Mouse (Mus musculus) right cerebral cortex, adult 2 months (tissue): ENCODE measurements around the gene Asxl1.

Experiments
- DNase-seq, 2 experiments: peaks; one replicate each; pipeline ENCODE4 v3.0.0; 2021 to 2022; ENCODE audit warnings: low spot score in 2 of 2

Asxl1 gene

DNA sequence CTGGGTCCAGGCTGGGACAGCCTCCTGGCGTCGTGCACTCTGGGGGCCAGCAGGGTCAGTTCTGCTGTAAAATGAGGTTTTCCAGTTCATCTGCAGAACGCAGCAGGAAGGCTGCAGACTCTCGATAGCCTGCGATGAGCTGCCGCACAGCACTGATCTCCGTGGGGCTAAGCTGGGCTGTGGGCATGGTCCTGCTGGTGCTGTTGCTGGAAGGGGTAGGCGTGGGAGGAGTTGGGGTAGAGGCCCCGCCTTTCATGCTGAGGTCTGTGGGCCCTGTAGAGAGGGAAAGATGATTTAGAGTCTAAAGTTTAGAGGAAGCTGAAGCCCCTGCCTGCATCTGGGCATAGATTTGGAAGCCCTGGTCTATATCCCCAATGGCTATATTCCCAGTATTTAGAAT is 65.9 kb downstream of the Asxl1 start:
- DNase-seq, result no peak

DNA sequence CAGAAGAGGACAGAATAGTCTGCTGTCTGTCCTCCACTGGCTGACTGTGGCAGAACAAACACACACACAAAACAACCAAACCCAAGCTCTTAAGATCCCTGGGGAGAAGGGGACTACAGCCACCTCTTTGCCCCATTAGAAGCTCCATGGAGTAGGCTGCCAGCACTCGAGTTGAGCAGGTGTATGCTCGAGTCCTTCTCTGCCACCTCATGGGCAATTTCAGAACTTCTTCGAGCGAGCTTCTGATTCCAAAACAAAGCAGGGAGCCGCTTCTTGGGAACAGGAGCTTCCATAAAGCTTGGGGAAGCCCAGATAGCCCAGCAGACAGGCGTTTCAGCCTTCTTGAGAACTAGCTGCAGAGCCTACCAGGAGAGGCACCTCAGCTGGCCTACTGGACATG is 66.9 kb downstream of the Asxl1 start:
- no peak for DNase-seq

DNA sequence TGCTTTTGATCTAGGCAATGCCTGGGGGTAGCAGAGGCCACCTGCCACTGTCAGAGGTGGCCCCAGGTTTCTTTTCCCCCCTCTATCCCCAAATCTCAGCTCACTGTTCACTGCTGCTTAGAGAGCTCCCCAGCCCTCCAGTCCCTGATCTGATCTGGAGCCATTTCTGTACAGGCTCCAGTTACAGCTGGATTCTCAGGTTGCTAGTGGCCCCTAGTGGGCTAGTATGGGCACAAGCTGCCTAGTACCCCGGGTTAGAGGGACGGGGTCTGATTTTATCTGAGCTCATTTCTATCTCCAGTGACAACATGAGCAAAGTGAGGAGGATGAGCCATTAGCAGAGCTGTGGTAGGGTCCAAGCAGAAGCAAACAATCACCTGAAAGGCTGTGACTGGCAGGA is 69.0 kb downstream of the Asxl1 start:
- DNase-seq, result no peak

GRCm38 (mm10) chr2:153417841-153418240 is 72.2 kb downstream of the Asxl1 start:
- DNase-seq, result no peak

DNA sequence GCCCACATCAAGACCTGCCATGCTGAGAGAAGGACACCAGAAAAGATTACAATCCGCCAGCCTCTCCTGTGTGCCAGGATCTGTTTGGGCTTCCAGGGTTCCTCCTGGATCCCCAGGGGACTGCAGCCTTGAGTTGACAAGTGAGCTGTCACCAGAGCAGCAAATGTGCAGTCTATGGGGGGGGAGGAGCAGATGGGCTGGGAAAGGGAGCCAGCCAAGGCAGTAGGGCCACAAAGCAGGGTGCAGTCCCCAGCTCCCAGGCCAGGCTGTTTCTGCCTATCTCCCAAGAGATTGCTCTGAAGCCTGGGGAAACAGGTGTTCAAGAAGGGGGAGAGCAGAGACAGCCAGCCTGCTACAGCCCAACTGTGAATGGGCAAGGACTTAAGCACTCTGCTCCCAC is 72.8 kb downstream of the Asxl1 start:
- DNase-seq, result no peak

- no peak for DNase-seq
Observed at GRCm38 (mm10) chr2:153421233-153421632, 75.6 kb downstream of the Asxl1 start.

GRCm38 (mm10) chr2:153422051-153422450 is 76.4 kb downstream of the Asxl1 start:
- no peak for DNase-seq

GRCm38 (mm10) chr2:153423113-153423512 is 77.5 kb downstream of the Asxl1 start:
- DNase-seq, result peak in 1 of 2 experiments; percentile 26

DNA sequence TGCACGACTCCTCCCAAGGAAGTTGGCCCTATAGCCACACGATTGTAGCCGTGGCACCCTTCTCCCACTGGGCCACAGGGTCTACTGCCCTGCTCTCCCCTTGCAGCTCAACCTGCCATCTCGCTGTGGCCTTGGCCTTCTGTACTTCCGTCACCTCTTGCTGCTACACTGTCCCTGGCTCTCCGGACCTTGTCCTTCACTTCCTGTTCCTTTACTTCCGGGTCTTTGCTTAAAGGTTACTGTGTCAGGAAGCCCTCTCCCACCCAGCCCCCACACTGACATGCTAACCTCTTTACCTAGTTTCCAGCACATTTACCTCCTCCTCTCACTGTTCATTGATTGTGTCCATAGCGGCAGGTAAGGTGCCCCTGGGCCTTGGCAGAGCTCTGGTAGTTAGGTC is 78.9 kb downstream of the Asxl1 start:
- no peak for DNase-seq

GRCm38 (mm10) chr2:153425124-153425844 is 79.7 kb downstream of the Asxl1 start:
- no peak for DNase-seq

DNA sequence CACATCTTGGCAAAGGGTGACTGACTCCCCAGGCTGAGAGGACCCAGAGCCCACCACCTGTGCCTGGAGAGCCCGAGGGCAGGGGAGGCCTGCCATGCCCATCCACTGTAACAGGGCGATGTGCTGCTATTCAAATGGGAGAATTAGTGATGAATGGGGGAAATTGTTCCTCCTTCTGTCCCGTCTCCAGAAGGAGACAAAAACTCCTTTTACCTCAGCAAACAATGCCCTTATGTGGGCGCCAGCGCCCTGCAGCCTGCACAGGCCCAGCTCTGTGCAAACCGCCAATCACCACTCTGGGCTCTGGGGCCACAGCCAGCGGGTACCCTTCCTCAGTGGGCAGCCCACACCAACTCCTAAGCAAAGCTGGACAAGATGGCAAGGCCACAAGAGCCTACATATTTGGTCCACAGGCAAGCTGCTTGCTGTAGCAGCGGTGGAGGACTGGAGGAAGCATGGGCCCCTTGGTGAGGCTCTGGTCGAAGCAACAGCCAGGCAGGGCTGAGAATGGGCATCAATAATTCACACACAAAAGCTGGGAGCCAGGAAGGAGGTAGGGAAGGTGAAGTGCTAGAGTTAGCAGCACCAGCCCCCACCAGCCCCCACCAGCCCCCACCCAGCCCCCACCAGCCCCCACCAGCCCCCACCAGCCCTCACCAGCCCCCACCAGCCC is 80.5 kb downstream of the Asxl1 start:
- DNase-seq, result peak in 1 of 2 experiments; percentile 28

DNA sequence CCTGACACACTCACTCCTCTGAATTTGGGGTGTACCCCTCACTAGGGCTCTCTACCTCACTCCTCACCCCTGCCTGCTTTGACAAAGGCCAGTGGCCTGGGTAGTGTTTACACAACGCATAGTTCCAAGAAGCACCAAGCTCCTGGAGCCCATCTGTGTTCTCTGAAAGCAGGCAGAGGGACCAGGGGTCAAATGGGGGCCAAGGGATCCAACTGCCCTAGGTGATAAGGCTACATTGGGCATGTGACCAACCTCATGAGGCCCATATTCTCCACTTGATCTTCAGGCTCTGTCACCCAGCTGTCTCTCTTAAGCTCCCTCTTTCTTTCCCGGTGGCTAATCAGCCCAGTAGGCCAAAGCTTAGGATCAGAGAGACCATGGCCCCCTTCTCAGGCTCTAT is 81.3 kb downstream of the Asxl1 start:
- DNase-seq, result no peak

DNA sequence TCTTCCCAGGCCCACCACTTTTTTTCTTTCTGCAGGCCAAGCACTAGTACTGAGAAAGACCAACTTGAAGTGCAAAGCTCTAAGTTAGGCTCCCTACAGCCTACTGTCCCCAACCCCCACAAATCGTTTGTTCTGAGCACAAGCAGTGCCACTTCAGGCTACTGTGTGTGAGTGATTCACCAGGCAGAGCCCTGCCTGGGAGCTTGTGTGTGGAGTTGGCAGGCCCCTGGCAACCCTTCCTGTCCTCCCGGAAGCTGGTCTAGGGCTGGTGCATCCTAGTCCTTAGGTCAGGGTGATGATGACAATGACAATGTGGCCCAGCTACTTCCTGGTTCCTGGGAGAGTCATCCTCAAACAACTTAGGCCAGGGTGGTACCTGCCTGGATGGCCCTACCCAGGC is 82.9 kb downstream of the Asxl1 start:
- DNase-seq, result no peak

DNA sequence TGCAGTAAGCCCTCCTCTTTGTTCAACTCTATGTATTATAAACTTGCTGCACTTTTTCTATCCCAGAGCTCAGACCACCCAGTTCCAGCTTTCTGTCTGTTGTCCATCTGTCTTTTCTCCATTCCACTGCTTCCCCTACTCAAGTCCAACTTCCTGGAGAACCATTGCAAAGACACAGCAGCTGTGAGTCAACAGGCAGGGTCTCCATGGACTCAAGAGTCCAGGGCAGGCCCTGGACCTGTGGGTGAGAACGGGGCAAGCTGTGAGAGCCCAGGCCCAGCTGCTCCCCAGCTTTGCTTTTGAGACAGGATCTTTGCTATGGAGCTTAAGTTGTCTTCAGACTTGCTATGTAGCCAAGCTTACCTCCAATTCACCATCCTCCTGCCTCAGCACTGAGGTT is 84.9 kb downstream of the Asxl1 start:
- no peak for DNase-seq

DNA sequence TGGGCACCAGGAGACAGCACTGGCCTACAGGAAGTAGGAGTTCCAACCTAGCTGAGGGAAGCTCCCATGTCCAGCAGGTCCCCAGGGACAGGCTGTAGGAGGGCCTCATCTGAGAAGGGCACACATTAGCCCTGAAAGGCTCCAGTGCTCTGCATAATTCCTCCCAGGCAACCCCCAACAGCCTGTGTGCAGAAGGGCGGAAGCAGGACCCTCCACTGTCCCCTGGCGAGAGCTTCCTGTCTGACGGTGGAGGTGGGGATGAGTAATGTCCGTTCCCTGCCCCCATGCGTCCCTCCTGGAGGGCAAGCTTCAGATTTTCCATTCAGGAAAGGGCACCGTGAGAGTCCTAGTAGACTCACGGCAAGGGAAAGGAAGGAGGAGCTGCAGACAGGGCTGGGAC is 86.9 kb downstream of the Asxl1 start:
- DNase-seq, result no peak

DNA sequence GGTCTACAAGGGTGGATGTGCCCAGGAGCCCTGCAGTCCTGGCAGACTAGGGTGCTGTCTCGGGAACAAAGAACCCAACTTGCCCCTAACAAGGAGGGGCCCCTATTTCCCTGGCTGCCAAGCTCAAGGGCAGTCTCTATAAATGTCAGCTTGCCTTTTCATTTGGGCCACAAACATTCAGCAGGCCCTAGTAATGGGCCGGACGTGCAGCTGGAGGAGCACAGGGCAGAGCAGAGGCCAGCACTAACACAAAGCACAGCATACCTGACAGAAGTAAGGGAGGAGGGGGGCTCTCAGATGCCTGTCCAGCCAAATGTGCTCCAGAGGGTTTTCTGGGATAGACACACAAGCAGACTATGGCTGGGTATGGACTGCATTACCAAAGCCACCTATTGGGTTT is 88.2 kb downstream of the Asxl1 start:
- no peak for DNase-seq

- no peak for DNase-seq
Observed at GRCm38 (mm10) chr2:153434880-153435831, 89.5 kb downstream of the Asxl1 start.

- DNase-seq, result no peak
Observed at GRCm38 (mm10) chr2:153436641-153437305, 91.1 kb downstream of the Asxl1 start.

GRCm38 (mm10) chr2:153437306-153437659 is 91.7 kb downstream of the Asxl1 start:
- no peak for DNase-seq

GRCm38 (mm10) chr2:153440755-153441154 is 95.1 kb downstream of the Asxl1 start:
- no peak for DNase-seq

DNA sequence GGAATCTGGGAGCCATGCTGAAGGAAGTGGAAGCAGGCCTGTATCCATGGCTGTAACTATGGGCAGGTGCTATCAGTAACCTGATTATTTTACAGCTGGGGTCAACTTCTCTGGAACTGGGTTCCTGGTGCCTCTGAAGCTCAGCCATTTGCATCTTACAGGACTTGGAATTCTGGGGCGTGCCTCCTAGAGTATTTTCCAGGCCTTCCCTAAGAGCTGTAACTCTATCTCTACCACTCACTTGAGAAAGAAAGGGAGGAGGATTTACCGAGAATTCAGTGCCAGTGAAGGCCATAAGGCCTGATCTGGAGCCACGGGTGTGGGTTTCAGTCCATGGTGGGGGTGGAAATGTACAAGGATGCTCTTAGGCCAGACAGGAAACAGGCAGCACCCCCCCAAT is 95.6 kb downstream of the Asxl1 start:
- no peak for DNase-seq

DNA sequence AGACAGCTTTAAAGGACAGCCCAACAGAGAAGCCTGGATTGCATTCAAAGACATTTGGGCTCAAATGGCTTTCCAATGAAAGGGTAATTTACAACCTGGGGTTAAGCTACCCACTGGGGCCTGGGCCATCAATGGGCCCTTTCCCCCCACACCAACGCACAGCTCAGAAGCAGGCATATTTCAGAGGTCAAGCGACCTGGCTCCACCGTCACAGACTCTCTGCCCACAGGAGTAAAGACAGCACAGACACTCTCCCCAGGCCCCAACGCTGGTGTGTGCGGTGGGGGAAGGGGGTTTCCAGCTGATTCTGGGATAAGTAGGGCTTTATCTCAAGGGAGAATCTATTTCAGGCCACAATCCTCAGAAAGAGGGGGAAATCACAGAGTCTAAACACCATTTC is 97.1 kb downstream of the Asxl1 start:
- DNase-seq, result no peak
